Mouse (Mus musculus) neural tube, embryonic 12.5 days (tissue): ENCODE measurements around the gene St3gal6. TPM values are rescaled to one million over a fixed set of nuclear protein-coding genes. Genes with fewer than 3 reads are reported as not detected.

Experiments used
- ATAC-seq: fragments of 200-750 bp; cut with Nextera tagmentation; 2 replicates; pipeline ENCODE4 v1.8.0; 2017; ENCODE audit warnings: low read depth, mild to moderate bottlenecking, moderate TSS enrichment, moderate library complexity; ENCODE audit not compliant: low FRiP score
- H3K27ac ChIP-seq: fragments of 300-500 bp; sonication (generic); 2 replicates; pipeline ENCODE4 v1.5.1; 2016
- H3K27me3 ChIP-seq: fragments of 300-500 bp; sonication (generic); replicated peaks from 2 replicates; pipeline ENCODE4 v1.6.1; 2016; ENCODE audit warnings: mild to moderate bottlenecking
- H3K36me3 ChIP-seq: fragments of 300-500 bp; sonication (generic); 2 replicates; pipeline ENCODE4 v1.6.1; 2016; ENCODE audit warnings: mild to moderate bottlenecking
- H3K4me1 ChIP-seq: fragments of 300-500 bp; sonication (generic); 2 replicates; pipeline ENCODE4 v1.6.1; 2016
- H3K4me2 ChIP-seq: fragments of 300-500 bp; sonication (generic); replicated peaks from 2 replicates; pipeline ENCODE4 v1.6.1; 2016; ENCODE audit warnings: mild to moderate bottlenecking
- H3K4me3 ChIP-seq: fragments of 300-500 bp; sonication (generic); 2 replicates; pipeline ENCODE4 v1.5.1; 2016
- H3K9ac ChIP-seq: fragments of 300-500 bp; sonication (generic); 2 replicates; pipeline ENCODE4 v1.6.1; 2016; ENCODE audit warnings: mild to moderate bottlenecking
- H3K9me3 ChIP-seq: fragments of 300-500 bp; sonication (generic); 2 replicates; pipeline ENCODE4 v1.6.1; 2016; ENCODE audit warnings: mild to moderate bottlenecking
- WGBS: fragments of 180-500 bp; shearing (Covaris S2); methylation state at CpG from one replicate; pipeline ENCODE4 v1.1.7; 2016; 5-methylcytosine and 5-hydroxymethylcytosine counted together
- polyA plus RNA-seq: library from polyadenylated mRNA; unstranded; fragments of >200 nt; fragmentation: Nextera tagmentation; extraction: Ambion mirVana; gene quantifications from 2 replicates; pipeline ENCODE4 v1.2.1, GENCODE M21; 2016

The St3gal6 gene
- polyA plus RNA-seq, 1 experiment from 2014 or later: 7.4 TPM

DNA sequence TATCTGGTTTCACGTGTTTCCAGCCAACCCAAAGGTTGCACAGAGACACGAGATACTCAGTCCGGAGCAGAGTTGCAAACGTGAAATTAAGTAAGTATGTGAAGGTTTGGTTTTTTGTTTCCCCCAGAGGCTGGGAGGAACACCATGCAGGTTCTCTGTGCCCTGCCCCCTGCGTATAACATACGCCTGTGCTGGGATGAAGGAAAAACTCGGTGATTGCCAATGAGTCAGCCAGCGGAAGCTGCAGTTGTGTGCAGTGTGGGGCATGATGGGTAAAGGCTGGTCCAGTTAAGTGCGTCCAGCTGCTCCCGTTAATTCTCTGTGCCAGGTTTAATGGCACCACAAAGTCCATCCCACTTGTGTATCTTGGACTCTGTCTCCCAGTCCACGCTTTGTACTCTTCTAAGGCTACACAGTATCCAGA, 4.4 kb downstream of the St3gal6 start:
- 0 out of 2 replicates have a peak, but pooled peaks cover 4% of the 10 kb centered on the region for H3K9me3 ChIP-seq
- WGBS: 77% methylated on average over 11 of the region's 11 CpGs
- no peaks in the 10 kb centered on the region for H3K4me1 ChIP-seq
- ATAC-seq: no peak
- no peak overlapping the region for H3K4me2 ChIP-seq
- H3K9ac ChIP-seq: no peak overlapping the region
- no peak overlapping the region for H3K4me3 ChIP-seq
- H3K36me3 ChIP-seq: no peaks in the 10 kb centered on the region
- H3K27ac ChIP-seq: no peak overlapping the region
- H3K27me3 ChIP-seq: peaks cover 4% of the 10 kb centered on the region; the same call in 1 of the 2 replicates

DNA sequence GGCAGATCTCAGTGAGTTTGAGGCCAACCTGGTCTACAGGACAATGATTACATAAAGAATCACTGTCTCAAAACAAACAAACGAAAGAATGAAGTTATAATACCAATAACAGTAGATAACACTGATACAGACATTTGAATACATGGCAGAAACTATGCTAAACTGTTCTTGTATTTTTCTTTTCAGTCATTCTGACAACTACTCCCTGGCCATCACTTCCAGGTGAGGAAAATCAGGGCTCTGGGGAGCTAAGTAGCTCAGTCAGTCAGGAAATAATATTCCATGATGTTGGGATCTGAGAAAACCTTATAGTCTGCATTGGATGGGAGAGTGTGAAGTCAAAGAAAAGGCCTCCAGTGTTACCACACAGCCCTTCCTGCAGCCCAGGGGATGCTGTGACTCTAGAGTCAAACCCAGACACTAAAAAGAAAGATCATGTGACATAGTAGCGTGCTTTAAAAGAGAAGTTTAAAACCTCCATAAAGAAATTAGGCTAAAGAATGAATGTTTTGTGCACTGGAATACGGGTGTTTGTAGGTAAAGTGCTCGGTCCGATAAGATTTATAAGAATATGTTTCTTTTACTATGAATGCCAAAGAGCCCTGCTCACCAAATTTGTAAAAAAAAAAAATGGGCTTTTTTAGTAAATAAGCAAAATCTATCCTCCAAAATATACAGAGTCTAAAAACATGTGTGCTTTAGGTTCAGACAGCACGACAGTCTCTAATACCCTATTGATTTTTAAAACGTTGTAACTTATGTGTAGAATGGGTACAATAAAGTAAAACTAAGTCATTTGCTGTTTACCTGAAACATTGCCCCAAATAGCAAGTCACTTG, 6.9 kb downstream of the St3gal6 start:
- no peak overlapping the region for H3K27ac ChIP-seq
- no peak overlapping the region for H3K9ac ChIP-seq
- H3K4me3 ChIP-seq: no peak overlapping the region
- no peaks in the 10 kb centered on the region for H3K9me3 ChIP-seq
- H3K4me1 ChIP-seq: peaks cover 3% of the 10 kb centered on the region; the same call in 1 of the 2 replicates
- no peak overlapping the region for H3K4me2 ChIP-seq
- H3K36me3 ChIP-seq: no peaks in the 10 kb centered on the region
- ATAC-seq: no peak
- 82% methylated on average over 7 of the region's 7 CpGs for WGBS
- H3K27me3 ChIP-seq: peaks cover 4% of the 10 kb centered on the region; the same call in 1 of the 2 replicates

- H3K9ac ChIP-seq: no peak overlapping the region
- H3K27ac ChIP-seq: no peak overlapping the region
- H3K9me3 ChIP-seq: no peaks in the 10 kb centered on the region
- no peak overlapping the region for H3K4me2 ChIP-seq
- peaks cover 5% of the 10 kb centered on the region; the same call in 1 of the 2 replicates for H3K4me1 ChIP-seq
- no peaks in the 10 kb centered on the region for H3K36me3 ChIP-seq
- WGBS: 95% methylated on average over 2 of the region's 2 CpGs
- ATAC-seq: no peak
- no peak overlapping the region for H3K4me3 ChIP-seq
- no peaks in the 10 kb centered on the region for H3K27me3 ChIP-seq
Measured at GRCm38 (mm10) chr16:58516161-58516560, 7.9 kb downstream of the St3gal6 start.

DNA sequence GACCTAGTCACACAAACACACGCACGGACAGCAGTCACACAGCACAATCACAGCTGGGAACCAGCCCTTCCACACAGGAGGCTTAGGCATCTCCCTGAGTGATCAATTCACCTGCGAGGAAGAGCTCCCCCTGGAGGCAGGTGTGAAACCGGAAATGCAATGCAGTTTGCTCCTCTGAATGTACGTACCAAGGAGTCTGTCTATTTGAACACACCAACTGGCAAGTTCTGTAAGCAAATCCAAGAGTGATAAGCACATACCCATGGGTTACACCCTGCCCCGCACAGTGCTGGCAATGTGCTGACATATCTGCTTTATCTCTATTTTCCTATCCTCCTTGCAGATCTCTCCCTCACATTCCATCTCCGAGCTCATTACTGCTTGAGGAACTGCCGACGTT, 9.5 kb downstream of the St3gal6 start:
- Histone ChIP-seq H3K27ac (no peak overlapping the region), H3K4me2 (no peak overlapping the region), H3K36me3 (no peaks in the 10 kb centered on the region), H3K4me3 (no peak overlapping the region), H3K9ac (no peak overlapping the region), H3K4me1 (peaks cover 5% of the 10 kb centered on the region; the same call in 1 of the 2 replicates), H3K9me3 (no peaks in the 10 kb centered on the region), H3K27me3 (no peaks in the 10 kb centered on the region)
- no peak for ATAC-seq
- WGBS: 92% methylated on average over 9 of the region's 9 CpGs

DNA sequence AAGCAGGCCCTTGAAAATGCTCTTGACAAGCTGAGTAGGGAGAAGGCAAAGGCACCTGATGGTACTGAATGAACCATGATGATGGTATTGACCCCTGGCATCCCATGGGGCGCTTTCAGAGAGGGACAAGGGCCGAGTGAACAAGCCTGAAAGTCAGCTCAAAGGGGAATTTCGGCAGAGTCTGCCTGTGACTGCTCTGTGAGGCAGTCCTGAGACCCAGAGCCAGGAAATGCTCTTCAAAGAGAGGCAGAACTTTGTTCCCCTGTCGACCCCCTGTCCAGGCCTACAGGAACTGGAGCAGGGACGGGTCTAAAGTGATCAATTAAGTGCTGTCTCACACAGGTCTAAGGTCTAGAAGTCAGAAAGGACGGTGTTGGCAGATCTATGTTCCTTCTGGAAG, 10.3 kb downstream of the St3gal6 start:
- 47% methylated on average over 6 of the region's 6 CpGs for WGBS
- Histone ChIP-seq H3K9ac (no peak overlapping the region), H3K27ac (no peak overlapping the region), H3K4me1 (peaks cover 5% of the 10 kb centered on the region; the same call in 1 of the 2 replicates), H3K4me2 (no peak overlapping the region), H3K9me3 (no peaks in the 10 kb centered on the region), H3K36me3 (no peaks in the 10 kb centered on the region), H3K4me3 (no peak overlapping the region), H3K27me3 (no peaks in the 10 kb centered on the region)
- no peak for ATAC-seq

GRCm38 (mm10) chr16:58512887-58513286, 11.2 kb downstream of the St3gal6 start:
- no peak overlapping the region for H3K4me3 ChIP-seq
- peaks cover 5% of the 10 kb centered on the region; the same call in 1 of the 2 replicates for H3K4me1 ChIP-seq
- no peak overlapping the region for H3K4me2 ChIP-seq
- peak; percentile 54 for ATAC-seq
- no peak overlapping the region for H3K27ac ChIP-seq
- H3K27me3 ChIP-seq: no peaks in the 10 kb centered on the region
- no peaks in the 10 kb centered on the region for H3K9me3 ChIP-seq
- WGBS: 45% methylated on average over 3 of the region's 3 CpGs
- H3K36me3 ChIP-seq: no peaks in the 10 kb centered on the region
- no peak overlapping the region for H3K9ac ChIP-seq

DNA sequence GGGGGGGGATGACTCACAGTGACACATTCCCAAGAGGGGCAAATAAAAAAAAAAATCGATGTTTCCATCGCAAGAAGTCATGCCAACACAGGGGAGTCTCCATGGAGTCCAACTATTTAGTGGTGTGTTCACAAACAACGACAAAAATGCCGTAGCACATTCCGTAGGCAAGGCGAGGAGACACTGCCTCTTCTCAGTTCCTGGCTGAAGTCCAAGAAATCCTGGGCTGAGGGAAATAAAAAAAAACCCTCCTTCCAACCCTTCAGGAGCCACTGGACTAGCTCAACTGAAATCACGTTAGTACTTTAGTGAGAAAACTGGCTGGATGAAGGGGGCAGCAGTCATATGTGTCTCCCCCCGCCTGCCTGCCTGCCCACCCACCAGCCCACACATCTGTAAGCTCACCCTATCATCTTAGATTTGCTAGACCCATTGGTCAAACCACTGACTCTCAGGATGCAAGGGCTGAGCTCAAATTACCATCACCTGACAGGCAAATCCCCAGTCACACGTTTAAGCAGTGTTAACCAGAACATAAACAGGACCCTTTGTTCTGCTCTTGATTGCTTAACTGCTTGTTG, 11.8 kb downstream of the St3gal6 start:
- Histone ChIP-seq H3K27me3 (no peaks in the 10 kb centered on the region), H3K4me2 (no peak overlapping the region), H3K36me3 (no peaks in the 10 kb centered on the region), H3K9ac (no peak overlapping the region), H3K4me3 (no peak overlapping the region), H3K27ac (no peak overlapping the region), H3K4me1 (peaks cover 5% of the 10 kb centered on the region; the same call in 1 of the 2 replicates), H3K9me3 (no peaks in the 10 kb centered on the region)
- 44% methylated on average over 9 of the region's 9 CpGs for WGBS
- ATAC-seq: peak; percentile 46; the same call in 1 of the 2 replicates

DNA sequence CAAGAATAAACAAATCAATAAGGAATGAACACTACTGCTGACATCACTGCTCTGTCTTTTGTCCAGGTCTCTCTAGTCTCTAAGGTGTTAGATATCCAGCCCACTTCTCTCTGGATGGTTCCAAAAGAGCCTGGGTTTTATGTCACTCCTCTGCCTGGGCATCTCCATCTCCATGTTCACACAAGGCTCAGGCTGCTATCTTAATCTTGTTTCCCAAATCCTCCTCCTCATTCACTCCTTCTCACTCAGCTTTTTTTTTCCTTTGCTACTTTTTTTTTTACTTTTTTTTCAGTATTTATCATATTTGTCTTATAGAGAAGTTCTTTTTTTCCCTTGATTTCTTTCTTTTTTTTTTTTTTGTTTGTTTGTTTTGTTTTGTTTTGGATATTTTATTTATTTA, 19.1 kb downstream of the St3gal6 start:
- H3K4me1 ChIP-seq: no peaks in the 10 kb centered on the region
- no peak overlapping the region for H3K4me2 ChIP-seq
- H3K27ac ChIP-seq: no peak overlapping the region
- H3K36me3 ChIP-seq: no peaks in the 10 kb centered on the region
- no peak overlapping the region for H3K4me3 ChIP-seq
- no peak for ATAC-seq
- H3K9me3 ChIP-seq: no peaks in the 10 kb centered on the region
- no peaks in the 10 kb centered on the region for H3K27me3 ChIP-seq
- H3K9ac ChIP-seq: no peak overlapping the region

DNA sequence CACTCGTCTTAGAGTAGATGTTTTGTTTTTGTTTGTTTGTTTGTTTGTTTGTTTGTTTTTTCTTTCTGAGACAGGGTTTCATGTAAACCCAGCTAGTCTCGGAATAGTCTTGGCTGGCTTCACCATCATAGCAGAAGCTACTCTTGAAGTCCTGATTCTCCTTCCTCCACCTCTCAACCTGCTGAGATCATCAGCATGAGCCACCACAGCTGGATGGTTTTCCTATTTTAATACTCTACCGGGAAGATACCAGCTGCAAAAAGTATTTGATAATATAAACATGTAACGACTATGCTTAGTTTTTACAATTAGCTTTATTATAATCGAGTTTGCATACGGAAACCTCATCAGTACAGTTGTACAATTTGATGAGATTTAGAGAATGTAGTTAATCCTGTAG, 21.5 kb downstream of the St3gal6 start:
- no peak overlapping the region for H3K4me2 ChIP-seq
- H3K27me3 ChIP-seq: no peaks in the 10 kb centered on the region
- H3K9me3 ChIP-seq: no peaks in the 10 kb centered on the region
- no peaks in the 10 kb centered on the region for H3K4me1 ChIP-seq
- no peak for ATAC-seq
- H3K36me3 ChIP-seq: no peaks in the 10 kb centered on the region
- H3K27ac ChIP-seq: no peak overlapping the region
- H3K4me3 ChIP-seq: no peak overlapping the region
- H3K9ac ChIP-seq: no peak overlapping the region
- 79% methylated on average over 6 of the region's 6 CpGs for WGBS

- Histone ChIP-seq H3K9ac (no peak overlapping the region), H3K27me3 (no peaks in the 10 kb centered on the region), H3K36me3 (no peaks in the 10 kb centered on the region), H3K4me3 (no peak overlapping the region), H3K9me3 (no peaks in the 10 kb centered on the region), H3K27ac (no peak overlapping the region), H3K4me2 (no peak overlapping the region), H3K4me1 (no peaks in the 10 kb centered on the region)
- 53% methylated on average over 6 of the region's 6 CpGs for WGBS
- ATAC-seq: no peak
Measured at GRCm38 (mm10) chr16:58501760-58502301, 22.2 kb downstream of the St3gal6 start.

DNA sequence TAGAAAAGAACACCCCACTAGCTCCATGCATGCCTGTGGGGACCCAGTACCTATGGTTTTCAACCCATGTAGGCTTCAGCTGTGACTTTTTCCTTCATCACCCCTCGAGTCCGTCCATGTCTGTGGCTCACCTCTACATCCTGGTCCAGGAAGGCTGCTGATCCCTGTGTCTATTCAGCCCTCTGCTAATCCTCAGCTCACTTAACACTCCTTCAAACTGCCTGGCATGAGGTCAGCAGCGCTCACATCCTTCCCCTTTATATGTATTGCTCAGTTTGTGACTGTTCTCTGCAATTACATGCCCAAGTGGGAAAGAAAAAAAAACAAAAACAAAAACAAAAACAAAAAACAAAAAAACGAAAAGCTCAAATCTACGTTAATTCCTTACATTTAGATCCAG, 24.4 kb downstream of the St3gal6 start:
- Histone ChIP-seq H3K4me2 (no peak overlapping the region), H3K27me3 (no peaks in the 10 kb centered on the region), H3K9ac (no peak overlapping the region), H3K4me1 (no peaks in the 10 kb centered on the region), H3K27ac (no peak overlapping the region), H3K36me3 (no peaks in the 10 kb centered on the region), H3K4me3 (no peak overlapping the region), H3K9me3 (no peaks in the 10 kb centered on the region)
- WGBS: 88% methylated on average over 5 of the region's 5 CpGs
- ATAC-seq: no peak

- Histone ChIP-seq H3K4me3 (no peak overlapping the region), H3K27me3 (no peaks in the 10 kb centered on the region), H3K4me2 (no peak overlapping the region), H3K9me3 (no peaks in the 10 kb centered on the region), H3K36me3 (no peaks in the 10 kb centered on the region), H3K9ac (no peak overlapping the region), H3K4me1 (no peaks in the 10 kb centered on the region), H3K27ac (no peak overlapping the region)
- WGBS: 39% methylated on average over 1 of the region's 1 CpGs
- no peak for ATAC-seq
Measured at GRCm38 (mm10) chr16:58499172-58499584, 24.9 kb downstream of the St3gal6 start.
